Mouse (Mus musculus) neural tube, embryonic 12.5 days (tissue): ENCODE results near the gene Ece1. TPM values are rescaled to one million over a fixed set of nuclear protein-coding genes. Genes with fewer than 3 reads are reported as not detected.
A peak's percentile ranks its signal among the peaks of the same experiment; 100 is the strongest.

Source experiments
- ATAC-seq: fragments of 200-750 bp; cut with Nextera tagmentation; 2 replicates; pipeline ENCODE4 v1.8.0; 2017; ENCODE audit warnings: low read depth, mild to moderate bottlenecking, moderate TSS enrichment, moderate library complexity; ENCODE audit not compliant: low FRiP score
- H3K27ac ChIP-seq: fragments of 300-500 bp; sonication (generic); 2 replicates; pipeline ENCODE4 v1.5.1; 2016
- H3K27me3 ChIP-seq: fragments of 300-500 bp; sonication (generic); replicated peaks from 2 replicates; pipeline ENCODE4 v1.6.1; 2016; ENCODE audit warnings: mild to moderate bottlenecking
- H3K36me3 ChIP-seq: fragments of 300-500 bp; sonication (generic); 2 replicates; pipeline ENCODE4 v1.6.1; 2016; ENCODE audit warnings: mild to moderate bottlenecking
- H3K4me1 ChIP-seq: fragments of 300-500 bp; sonication (generic); 2 replicates; pipeline ENCODE4 v1.6.1; 2016
- H3K4me2 ChIP-seq: fragments of 300-500 bp; sonication (generic); replicated peaks from 2 replicates; pipeline ENCODE4 v1.6.1; 2016; ENCODE audit warnings: mild to moderate bottlenecking
- H3K4me3 ChIP-seq: fragments of 300-500 bp; sonication (generic); 2 replicates; pipeline ENCODE4 v1.5.1; 2016
- H3K9ac ChIP-seq: fragments of 300-500 bp; sonication (generic); 2 replicates; pipeline ENCODE4 v1.6.1; 2016; ENCODE audit warnings: mild to moderate bottlenecking
- H3K9me3 ChIP-seq: fragments of 300-500 bp; sonication (generic); 2 replicates; pipeline ENCODE4 v1.6.1; 2016; ENCODE audit warnings: mild to moderate bottlenecking
- WGBS: fragments of 180-500 bp; shearing (Covaris S2); methylation state at CpG from one replicate; pipeline ENCODE4 v1.1.7; 2016; 5-methylcytosine and 5-hydroxymethylcytosine counted together
- polyA plus RNA-seq: library from polyadenylated mRNA; unstranded; fragments of >200 nt; fragmentation: Nextera tagmentation; extraction: Ambion mirVana; gene quantifications from 2 replicates; pipeline ENCODE4 v1.2.1, GENCODE M21; 2016

Ece1 gene
- polyA plus RNA-seq, 1 experiment from 2014 or later = 27.4 TPM

DNA sequence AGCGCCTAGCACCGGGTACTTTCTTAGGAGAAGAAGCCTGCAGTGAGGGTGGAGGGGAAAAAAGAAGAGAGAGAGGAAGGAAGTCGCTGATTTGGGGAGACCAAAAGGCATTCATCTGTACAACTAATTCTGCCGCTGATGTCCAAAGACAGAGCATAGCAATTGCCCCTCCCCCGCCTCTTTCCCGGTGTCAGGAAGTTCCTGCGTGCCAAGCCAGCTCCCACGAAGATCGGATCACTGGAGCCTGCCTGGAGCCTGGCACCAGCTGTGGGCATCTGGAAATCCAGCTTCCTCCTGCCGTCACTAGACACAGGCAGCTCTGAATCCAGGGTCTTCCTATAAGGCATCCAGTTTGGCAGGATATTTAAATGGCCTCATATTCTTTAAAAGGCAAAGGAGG lies 122.2 kb downstream of the Ece1 start:
- Histone ChIP-seq H3K27ac (no peak overlapping the region), H3K4me2 (no peak overlapping the region), H3K9ac (no peak overlapping the region), H3K4me3 (no peak overlapping the region), H3K4me1 (no peaks in the 10 kb centered on the region), H3K9me3 (no peaks in the 10 kb centered on the region), H3K36me3 (no peaks in the 10 kb centered on the region), H3K27me3 (no peaks in the 10 kb centered on the region)
- no peak for ATAC-seq
- WGBS = 46% methylated on average over 10 of the region's 10 CpGs

DNA sequence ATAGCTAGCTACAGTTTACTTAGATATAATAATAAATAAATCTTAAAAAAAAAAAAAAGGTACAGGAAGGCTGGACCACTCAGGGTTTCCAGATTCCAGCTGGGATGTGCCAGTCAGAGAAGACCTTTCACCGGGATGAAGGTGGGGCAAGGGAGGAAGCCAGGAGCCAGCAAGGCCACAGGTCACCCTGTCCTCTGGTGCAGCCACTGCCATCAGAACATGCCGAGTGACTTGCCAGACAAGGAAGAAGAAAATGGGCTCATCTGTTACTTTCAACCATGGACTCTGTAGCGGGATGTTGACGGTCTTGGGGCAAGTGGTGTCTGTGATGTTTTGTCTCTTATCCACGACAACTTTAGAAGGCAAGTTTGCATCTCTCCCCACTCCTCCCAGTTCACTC lies 122.7 kb downstream of the Ece1 start:
- Histone ChIP-seq H3K27me3 (no peaks in the 10 kb centered on the region), H3K4me2 (no peak overlapping the region), H3K36me3 (no peaks in the 10 kb centered on the region), H3K9me3 (no peaks in the 10 kb centered on the region), H3K4me1 (no peaks in the 10 kb centered on the region), H3K4me3 (no peak overlapping the region), H3K9ac (no peak overlapping the region), H3K27ac (no peak overlapping the region)
- WGBS = 81% methylated on average over 5 of the region's 5 CpGs
- no peak for ATAC-seq

DNA sequence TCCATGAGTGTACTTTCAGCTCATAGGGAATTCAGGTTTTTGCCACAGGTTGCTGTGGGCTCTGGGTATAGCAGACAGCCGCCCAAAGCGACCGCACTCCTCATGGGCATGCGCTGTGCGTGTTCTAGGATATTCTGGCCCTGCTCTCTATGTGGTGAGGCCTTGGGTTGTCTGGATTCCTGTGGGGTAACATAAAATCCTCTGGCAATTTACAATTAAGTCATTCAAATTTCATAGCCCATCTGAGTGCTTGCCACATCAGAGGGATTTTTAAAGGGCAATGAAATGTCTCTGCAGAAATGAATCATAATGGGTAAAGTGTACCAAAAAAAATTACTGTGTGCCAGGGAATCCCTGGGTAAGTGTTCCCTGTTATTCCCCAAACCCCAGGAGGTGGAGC lies 127.4 kb downstream of the Ece1 start:
- ATAC-seq = no peak
- Histone ChIP-seq H3K4me2 (no peak overlapping the region), H3K9ac (no peak overlapping the region), H3K27me3 (no peaks in the 10 kb centered on the region), H3K9me3 (no peaks in the 10 kb centered on the region), H3K4me3 (no peak overlapping the region), H3K36me3 (no peaks in the 10 kb centered on the region), H3K4me1 (peaks cover 9% of the 10 kb centered on the region; the same call in 1 of the 2 replicates), H3K27ac (no peak overlapping the region)
- WGBS = 89% methylated on average over 5 of the region's 5 CpGs

DNA sequence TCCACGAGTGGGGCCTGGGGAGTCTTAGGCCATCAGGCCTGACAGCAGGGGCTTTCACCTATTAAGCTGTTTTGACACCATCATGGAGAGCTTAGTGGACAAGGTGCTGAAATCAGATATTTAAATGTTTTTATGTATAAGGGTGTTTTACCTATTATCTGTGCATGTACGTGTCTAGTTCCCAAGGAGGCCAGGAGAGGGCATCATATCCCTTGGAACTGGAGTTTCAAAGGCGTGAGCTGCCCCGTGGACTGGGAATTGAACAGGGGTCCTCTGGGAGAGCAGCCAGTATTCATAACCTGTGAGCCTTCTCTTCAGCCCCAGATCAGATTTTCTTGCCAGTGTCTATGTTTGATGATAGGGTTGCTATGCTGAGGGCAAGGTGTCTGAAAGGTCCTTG lies 128.4 kb downstream of the Ece1 start:
- whole genome bisulfite sequencing = 87% methylated on average over 4 of the region's 4 CpGs
- ATAC-seq = no peak

DNA sequence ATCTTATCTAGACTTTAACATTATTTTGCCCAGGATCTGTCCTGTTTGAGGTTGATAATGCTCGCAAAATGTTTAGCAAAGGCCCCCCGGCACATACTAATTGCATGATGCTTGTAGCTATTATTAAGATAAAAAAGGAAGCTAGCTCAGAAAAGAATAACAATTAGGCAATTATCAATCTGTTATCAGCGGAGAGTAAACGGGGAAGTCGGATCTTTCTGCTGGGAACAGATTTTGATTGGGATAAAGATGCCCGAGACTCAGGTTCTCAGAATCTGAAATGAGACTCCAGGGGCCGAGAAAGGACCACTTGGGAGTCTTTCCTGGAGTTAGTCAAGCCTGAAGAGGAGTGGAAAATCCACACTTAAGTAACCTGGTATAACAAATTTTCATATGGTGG lies 129.2 kb downstream of the Ece1 start:
- Histone ChIP-seq H3K9ac (no peak overlapping the region), H3K9me3 (no peaks in the 10 kb centered on the region), H3K36me3 (peaks cover 3% of the 10 kb centered on the region; the same call in 1 of the 2 replicates), H3K4me3 (no peak overlapping the region), H3K4me2 (no peak overlapping the region), H3K4me1 (peaks cover 27% of the 10 kb centered on the region), H3K27ac (no peak overlapping the region), H3K27me3 (no peaks in the 10 kb centered on the region)
- ATAC-seq = no peak
- WGBS = 75% methylated on average over 7 of the region's 7 CpGs

More for the DNA sequence above, 128.4 kb downstream of the Ece1 start:
- H3K36me3 ChIP-seq = no peaks in the 10 kb centered on the region
- no peaks in the 10 kb centered on the region for H3K27me3 ChIP-seq
- no peak overlapping the region for H3K4me2 ChIP-seq
- H3K27ac ChIP-seq = no peak overlapping the region
- no peak overlapping the region for H3K9ac ChIP-seq
- H3K4me3 ChIP-seq = no peak overlapping the region
- H3K9me3 ChIP-seq = no peaks in the 10 kb centered on the region
- peaks cover 19% of the 10 kb centered on the region for H3K4me1 ChIP-seq

DNA sequence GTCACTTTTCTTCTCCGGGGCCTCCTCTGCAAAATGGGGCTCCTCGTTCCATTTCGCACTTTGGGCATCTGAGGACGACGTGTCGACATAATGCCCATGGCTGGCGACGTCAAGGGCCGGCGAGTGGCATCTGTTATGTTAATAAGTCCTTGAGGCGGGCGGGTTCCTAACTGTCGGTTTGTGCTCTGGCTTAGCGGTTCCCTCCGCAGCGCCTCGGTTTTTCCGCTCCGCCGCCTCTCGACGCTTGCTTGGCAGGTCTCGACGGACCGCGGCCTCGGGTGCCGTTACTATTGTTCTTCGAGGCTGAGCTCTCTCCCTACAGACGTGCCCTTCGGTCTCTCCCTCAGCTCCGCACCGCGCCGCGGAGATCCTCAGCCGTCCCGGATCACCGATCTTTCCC lies 130.9 kb downstream of the Ece1 start, which contains the start of gene Eif4g3:
TSS of gene Eif4g3 (plus strand) at position 133 of the 400 bp plus-strand sequence.
- Histone ChIP-seq H3K9me3 (no peaks in the 10 kb centered on the region), H3K27ac (peak within 1 kb of the TSS; percentile 86), H3K4me3 (peak within 1 kb of the TSS; percentile 91), H3K4me1 (peaks cover 32% of the 10 kb centered on the region), H3K9ac (peak within 1 kb of the TSS; percentile 99), H3K36me3 (peaks cover 11% of the 10 kb centered on the region), H3K27me3 (no peaks in the 10 kb centered on the region), H3K4me2 (peak within 1 kb of the TSS; percentile 84)
- WGBS = 2% methylated on average over 39 of the region's 39 CpGs
- ATAC-seq = peak; percentile 61

DNA sequence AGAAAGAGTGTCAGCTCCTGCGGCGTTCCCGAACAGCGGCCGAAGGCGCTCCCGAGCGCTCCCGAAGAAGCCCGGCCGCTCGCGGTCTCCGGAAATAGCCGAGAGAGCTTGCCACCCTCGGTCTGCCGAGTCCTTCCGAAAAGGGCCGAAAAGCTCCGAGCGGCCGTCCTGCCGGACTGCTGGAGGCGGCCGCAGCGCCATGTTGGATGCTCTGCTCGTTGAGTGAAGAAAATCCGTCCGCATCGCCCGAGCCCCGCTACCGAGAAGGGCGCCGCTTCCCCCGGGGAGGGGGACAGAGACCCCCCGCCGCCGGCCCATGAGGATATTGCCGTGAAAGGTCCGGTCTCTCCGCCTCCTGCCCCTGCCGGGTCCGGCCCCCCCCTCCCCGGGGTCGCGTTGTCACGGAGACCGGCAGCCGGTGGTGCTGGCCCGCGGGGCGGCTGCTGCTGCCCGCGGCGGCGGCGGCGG lies 131.3 kb downstream of the Ece1 start:
- Histone ChIP-seq H3K27me3 (no peaks in the 10 kb centered on the region), H3K4me1 (peaks cover 35% of the 10 kb centered on the region), H3K4me2 (peak overlapping the region; percentile 84), H3K4me3 (peak overlapping the region; percentile 91), H3K9ac (peak overlapping the region; percentile 99), H3K9me3 (no peaks in the 10 kb centered on the region), H3K36me3 (peaks cover 15% of the 10 kb centered on the region), H3K27ac (peak overlapping the region; percentile 86)
- ATAC-seq = peak; percentile 92
- WGBS = under 1% methylated on average over 59 of the region's 59 CpGs

DNA sequence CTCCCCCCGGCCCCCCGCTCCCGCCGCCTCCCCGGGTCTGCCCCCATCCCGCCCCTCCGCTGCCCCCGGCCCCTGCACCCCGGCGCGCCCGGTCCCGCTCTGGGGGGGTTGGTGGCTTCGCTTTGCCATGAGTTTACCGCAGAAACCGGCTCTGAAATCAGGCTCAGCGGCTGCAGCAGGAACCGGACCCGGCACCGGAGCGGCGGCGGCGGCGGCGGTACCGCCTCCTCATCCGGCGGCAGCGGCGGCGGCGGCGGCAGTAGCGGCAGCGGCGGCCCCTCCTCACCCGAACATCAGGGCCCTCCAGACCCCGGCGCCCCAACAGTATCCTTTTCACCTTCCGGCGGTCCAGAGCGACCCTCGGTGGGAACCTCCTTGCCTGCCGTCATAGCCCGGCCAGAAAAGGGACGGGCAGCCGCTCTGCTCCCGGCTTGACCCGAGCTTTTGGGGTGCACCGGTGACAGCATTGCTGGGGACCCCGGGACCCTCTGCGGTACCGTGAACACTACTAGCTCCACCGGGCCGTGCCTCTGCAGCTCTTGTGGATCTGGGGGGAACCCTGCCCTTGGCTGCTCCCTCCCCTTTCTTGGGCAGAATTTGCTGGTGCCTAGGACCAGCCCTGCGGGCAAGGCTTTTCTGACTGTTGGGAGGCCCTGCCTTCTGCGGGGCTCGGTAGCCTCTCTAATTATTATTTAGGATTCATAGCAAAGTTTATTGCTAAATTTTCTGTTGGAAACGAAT lies 132.0 kb downstream of the Ece1 start:
- Histone ChIP-seq H3K9ac (peak overlapping the region; percentile 99), H3K9me3 (no peaks in the 10 kb centered on the region), H3K27ac (peak overlapping the region; percentile 86), H3K4me3 (peak overlapping the region; percentile 91), H3K27me3 (no peaks in the 10 kb centered on the region), H3K4me2 (peak overlapping the region; percentile 84), H3K4me1 (peaks cover 35% of the 10 kb centered on the region), H3K36me3 (peaks cover 22% of the 10 kb centered on the region)
- peak; percentile 39; the same call in 1 of the 2 replicates for ATAC-seq
- WGBS = 1% methylated on average over 56 of the region's 60 CpGs

DNA sequence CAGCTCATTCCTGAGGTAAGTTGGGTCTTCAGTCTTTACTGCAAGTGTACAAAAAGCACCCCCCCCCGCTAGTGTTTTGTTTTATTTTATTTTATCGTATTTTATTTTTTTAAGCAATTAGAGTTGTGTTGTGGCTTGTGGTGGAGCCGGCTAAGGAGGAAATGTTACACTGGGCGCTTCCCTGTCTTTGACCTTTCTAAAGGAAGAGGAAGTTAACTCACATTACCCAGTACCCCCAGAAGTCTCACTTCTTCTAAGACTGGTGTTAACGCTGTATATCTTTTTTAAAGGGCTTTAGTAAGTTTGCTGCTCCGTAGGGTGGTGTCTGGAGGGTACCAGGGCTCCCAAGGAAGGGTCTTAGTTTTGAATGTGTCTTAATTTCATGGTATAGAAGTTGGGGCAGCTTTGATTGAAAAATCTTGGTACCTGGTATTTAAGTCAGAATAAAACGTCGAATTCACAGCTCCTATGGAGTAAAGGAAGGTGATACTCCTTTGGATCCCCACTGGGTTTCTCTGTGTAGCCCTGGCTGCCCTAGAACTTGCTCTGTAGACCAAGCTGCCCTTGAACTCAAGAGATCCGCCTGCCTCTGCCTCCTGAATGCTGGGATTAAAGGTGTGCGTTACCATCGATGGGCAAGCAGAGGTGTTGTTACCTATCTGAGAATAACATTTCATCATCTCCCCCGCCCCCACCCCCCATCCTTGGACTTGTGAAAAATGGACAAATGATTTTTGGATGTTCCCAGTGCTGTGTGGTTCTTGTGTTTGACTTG lies 132.7 kb downstream of the Ece1 start:
- peaks cover 29% of the 10 kb centered on the region for H3K36me3 ChIP-seq
- peak overlapping the region; percentile 91 for H3K4me3 ChIP-seq
- H3K4me1 ChIP-seq = peaks cover 35% of the 10 kb centered on the region
- ATAC-seq = no peak
- H3K4me2 ChIP-seq = peak overlapping the region; percentile 84
- no peaks in the 10 kb centered on the region for H3K27me3 ChIP-seq
- H3K27ac ChIP-seq = no peak overlapping the region
- no peaks in the 10 kb centered on the region for H3K9me3 ChIP-seq
- peak overlapping the region; percentile 99 for H3K9ac ChIP-seq
- WGBS = 45% methylated on average over 12 of the region's 12 CpGs

DNA sequence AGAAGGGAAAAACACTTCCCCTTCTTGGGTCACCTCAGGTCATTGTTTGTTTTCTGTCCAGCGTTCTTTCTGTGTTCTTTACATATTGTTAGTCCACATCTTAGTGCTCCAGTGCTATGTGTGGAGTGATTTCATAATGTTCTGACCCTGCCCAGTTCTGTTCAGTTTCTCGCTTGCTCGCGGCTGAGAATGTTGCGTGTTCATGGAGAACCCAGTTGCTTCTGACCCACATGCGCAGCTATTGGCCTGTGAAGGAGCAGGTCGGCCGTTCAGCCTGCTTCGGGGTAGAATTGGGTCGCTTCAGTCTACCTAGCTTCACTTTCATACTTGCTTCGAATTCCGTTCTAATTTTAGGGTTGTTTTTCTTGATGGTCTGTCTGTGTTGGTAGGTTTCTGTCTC lies 133.4 kb downstream of the Ece1 start:
- 81% methylated on average over 12 of the region's 12 CpGs for WGBS
- no peaks in the 10 kb centered on the region for H3K9me3 ChIP-seq
- H3K27me3 ChIP-seq = no peaks in the 10 kb centered on the region
- H3K4me3 ChIP-seq = peak overlapping the region; percentile 91
- H3K4me1 ChIP-seq = peaks cover 39% of the 10 kb centered on the region
- H3K36me3 ChIP-seq = peaks cover 29% of the 10 kb centered on the region
- no peak for ATAC-seq
- H3K27ac ChIP-seq = no peak overlapping the region
- H3K4me2 ChIP-seq = peak overlapping the region; percentile 84
- H3K9ac ChIP-seq = peak overlapping the region; percentile 45

DNA sequence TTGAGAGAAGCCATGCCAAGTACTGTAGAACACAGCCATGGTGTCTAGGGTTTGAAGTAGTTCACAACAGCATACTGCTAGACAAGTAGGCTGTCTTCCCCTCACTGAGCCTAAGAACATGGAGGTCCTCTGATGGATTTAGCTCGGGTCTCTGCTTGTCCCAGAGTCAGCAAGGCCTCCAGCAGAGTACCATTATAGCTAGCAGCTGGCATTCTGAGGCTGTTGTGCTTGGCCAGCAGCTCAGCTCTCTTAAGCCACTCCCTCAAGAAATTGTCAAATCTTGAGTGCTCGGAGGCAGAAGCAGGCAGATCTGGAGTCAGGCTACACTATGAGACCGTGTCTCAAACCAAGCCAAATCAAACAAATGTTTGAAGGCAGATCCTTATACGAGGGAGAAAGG lies 136.2 kb downstream of the Ece1 start:
- no peak for ATAC-seq
- H3K27me3 ChIP-seq = no peaks in the 10 kb centered on the region
- WGBS = 78% methylated on average over 4 of the region's 4 CpGs
- H3K4me2 ChIP-seq = no peak overlapping the region
- H3K36me3 ChIP-seq = peaks cover 34% of the 10 kb centered on the region
- no peaks in the 10 kb centered on the region for H3K9me3 ChIP-seq
- H3K4me3 ChIP-seq = no peak overlapping the region
- H3K27ac ChIP-seq = no peak overlapping the region
- H3K9ac ChIP-seq = no peak overlapping the region
- H3K4me1 ChIP-seq = peaks cover 39% of the 10 kb centered on the region

DNA sequence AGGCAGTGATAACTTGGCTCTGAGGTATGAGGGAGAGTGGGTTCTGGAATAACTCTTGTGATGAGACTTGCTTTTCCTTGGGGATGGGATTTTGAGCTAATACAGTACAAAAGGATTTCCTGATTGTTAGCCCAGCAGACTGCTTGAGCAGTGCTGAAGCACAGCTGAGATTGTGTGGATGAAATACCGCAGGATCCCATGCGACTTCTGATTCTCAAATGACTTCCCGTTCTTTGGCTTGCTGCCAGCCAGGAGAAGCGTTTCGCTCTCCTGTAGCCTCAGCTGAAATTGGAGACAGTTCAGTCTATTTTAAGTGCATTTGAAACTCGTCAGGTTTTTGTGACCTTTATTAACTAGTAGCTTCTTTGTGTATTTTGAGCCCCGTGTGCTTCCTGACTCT lies 138.6 kb downstream of the Ece1 start:
- no peaks in the 10 kb centered on the region for H3K9me3 ChIP-seq
- H3K27ac ChIP-seq = no peak overlapping the region
- H3K4me3 ChIP-seq = no peak overlapping the region
- 54% methylated on average over 7 of the region's 7 CpGs for WGBS
- peaks cover 23% of the 10 kb centered on the region for H3K4me1 ChIP-seq
- H3K27me3 ChIP-seq = no peaks in the 10 kb centered on the region
- ATAC-seq = no peak
- peaks cover 49% of the 10 kb centered on the region for H3K36me3 ChIP-seq
- H3K4me2 ChIP-seq = no peak overlapping the region
- no peak overlapping the region for H3K9ac ChIP-seq
